Mouse (Mus musculus) ES-E14 (cell line): ENCODE measurements around the gene Defa26. TPM values are rescaled to one million over a fixed set of nuclear protein-coding genes. Genes with fewer than 3 reads are reported as not detected.
"Not testable (repeated sequence)": the region's sequence is repeated elsewhere in the genome, so short reads cannot be mapped to it uniquely, and the experiment has no call there.

Source experiments
- DNase-seq: peaks from one replicate; pipeline ENCODE4 v3.0.0-alpha.2; 2013; ENCODE audit warnings: low read depth, low spot score
- H3K27ac ChIP-seq: 2 replicates; pipeline ENCODE4 v1.5.1; 2012; ENCODE audit warnings: low read depth, mild to moderate bottlenecking, low read length, moderate library complexity, mixed read lengths; ENCODE audit not compliant: poor library complexity, insufficient read depth, severe bottlenecking
- H3K36me3 ChIP-seq: 2 replicates; pipeline ENCODE4 v1.6.1; 2012; ENCODE audit warnings: mild to moderate bottlenecking, low read length, moderate library complexity, mixed read lengths; ENCODE audit not compliant: control insufficient read depth, poor library complexity, insufficient read depth, severe bottlenecking
- H3K4me1 ChIP-seq, 2 experiments: fragments of 150-350 bp in 1 of 2; sonication (generic) in 1 of 2; 2 replicates each; pipeline ENCODE4 v1.6.1; 2012; ENCODE audit warnings: low read length in 2 of 2, mild to moderate bottlenecking in 1 of 2, mixed read lengths in 1 of 2; ENCODE audit not compliant: control insufficient read depth in 2 of 2, insufficient read depth in 2 of 2, poor library complexity in 1 of 2
- H3K4me3 ChIP-seq, 2 experiments: fragments of 150-350 bp in 1 of 2; sonication (generic) in 1 of 2; 2 replicates each; pipeline ENCODE4 v1.5.1; 2012; ENCODE audit warnings: low read length in 2 of 2, low read depth in 1 of 2, mild to moderate bottlenecking in 1 of 2, mixed read lengths in 1 of 2; ENCODE audit not compliant: insufficient read depth in 1 of 2, poor library complexity in 1 of 2, severe bottlenecking in 1 of 2
- H3K9ac ChIP-seq: 2 replicates; pipeline ENCODE4 v1.6.1; 2012; ENCODE audit warnings: low read depth, mild to moderate bottlenecking, low read length, mixed read lengths; ENCODE audit not compliant: poor library complexity, insufficient read depth, severe bottlenecking
- H3K9me3 ChIP-seq: fragments of 150-350 bp; sonication (generic); 2 replicates; pipeline ENCODE4 v1.6.1; 2012; ENCODE audit warnings: low read depth, mild to moderate bottlenecking, low read length; ENCODE audit not compliant: control insufficient read depth, insufficient read depth
- in situ Hi-C, 2 experiments: fragments of 600-800 bp; cut with MboI; formaldehyde crosslinking; loops; one replicate each; pipeline ENCODE4 v1.15.1; 2025; ENCODE audit warnings: low sequenced_read_pairs in 2 of 2, inconsistent platforms in 1 of 2; ENCODE audit not compliant: unreplicated experiment in 2 of 2
- total RNA-seq: library from RNA; depleted of rRNA; stranded (reverse); fragments of 300-350 nt; gene quantifications from 2 replicates; pipeline ENCODE4 v1.2.3, GENCODE M21; 2012; rRNA removed

The Defa26 gene
- not detected in 2 replicates for total RNA-seq

- in situ Hi-C loops, DNase-seq, H3K9ac ChIP-seq, H3K4me3 ChIP-seq, H3K4me1 ChIP-seq, H3K27ac ChIP-seq, H3K9me3 ChIP-seq, H3K36me3 ChIP-seq: not testable (repeated sequence)
Observed at GRCm38 (mm10) chr8:21617883-21618282, at the start of gene Defa26. Gene Defa26, plus strand, starts transcription at chr8:21618183.

GRCm38 (mm10) chr8:21582706-21583105 is 35.3 kb upstream of the Defa26 start, which contains the start of gene Defa28:
Gene Defa28, plus strand, starts transcription at chr8:21583006.
- H3K4me3 ChIP-seq, H3K9me3 ChIP-seq, H3K4me1 ChIP-seq, H3K9ac ChIP-seq, H3K27ac ChIP-seq, DNase-seq, in situ Hi-C loops, H3K36me3 ChIP-seq: not testable (repeated sequence)

GRCm38 (mm10) chr8:21594408-21594807 is 23.6 kb upstream of the Defa26 start, which contains the start of gene Gm7861:
Gene Gm7861, minus strand, starts transcription at chr8:21594508.
- H3K4me1 ChIP-seq, H3K9me3 ChIP-seq, H3K9ac ChIP-seq, in situ Hi-C loops, H3K27ac ChIP-seq, H3K36me3 ChIP-seq, DNase-seq, H3K4me3 ChIP-seq: not testable (repeated sequence)

- H3K27ac ChIP-seq, H3K36me3 ChIP-seq, DNase-seq, H3K9ac ChIP-seq, H3K9me3 ChIP-seq, H3K4me3 ChIP-seq, H3K4me1 ChIP-seq, in situ Hi-C loops: not testable (repeated sequence)
Observed at GRCm38 (mm10) chr8:21655480-21655879, 37.5 kb downstream of the Defa26 start, which contains the start of gene Defa17. Gene Defa17, plus strand, starts transcription at chr8:21655780.

- H3K9me3 ChIP-seq, H3K4me3 ChIP-seq, H3K27ac ChIP-seq, H3K36me3 ChIP-seq, in situ Hi-C loops, DNase-seq, H3K9ac ChIP-seq, H3K4me1 ChIP-seq: not testable (repeated sequence)
Observed at GRCm38 (mm10) chr8:21665497-21665896, 47.5 kb downstream of the Defa26 start, which contains the start of gene Defa34. Gene Defa34, plus strand, starts transcription at chr8:21665797.

Other genes starting within 250 kb of the Defa26 start
- not detected in 2 replicates for gene Defa2, start 239.7 kb upstream of the Defa26 start, total RNA-seq
- gene Defa33, start 226.4 kb upstream of the Defa26 start, total RNA-seq, result not detected in 2 replicates
- gene Defa36, start 190.8 kb upstream of the Defa26 start, total RNA-seq, result not detected in 2 replicates
- not detected in 2 replicates for gene Gm7849, start 161.6 kb upstream of the Defa26 start, total RNA-seq
- not detected in 2 replicates for gene Defa20, start 108.9 kb upstream of the Defa26 start, total RNA-seq
- not detected in 2 replicates for gene Defa32, start 89.2 kb upstream of the Defa26 start, total RNA-seq
- gene Defa37, start 52.8 kb upstream of the Defa26 start, total RNA-seq, result not detected in 2 replicates
- gene Defa28, start 35.2 kb upstream of the Defa26 start, total RNA-seq, result not detected in 2 replicates
- gene Gm7861, start 23.7 kb upstream of the Defa26 start, total RNA-seq, result not detected in 2 replicates
- gene Defa17, start 37.6 kb downstream of the Defa26 start, total RNA-seq, result not detected in 2 replicates
- gene Defa34, start 47.6 kb downstream of the Defa26 start, total RNA-seq, result not detected in 2 replicates
- gene AY761184, start 85.5 kb downstream of the Defa26 start, total RNA-seq, result not detected in 2 replicates
- not detected in 2 replicates for gene Defa24, start 116.3 kb downstream of the Defa26 start, total RNA-seq
- gene Defb50, start 205.4 kb downstream of the Defa26 start, total RNA-seq, result not detected in 2 replicates
- not detected in 2 replicates for gene Defb2, start 221.7 kb downstream of the Defa26 start, total RNA-seq
- gene Defb10, start 240.7 kb downstream of the Defa26 start, total RNA-seq, result not detected in 2 replicates